Comparison of ENCODE assay signal across 8 mouse cellular contexts in genomic region chr11:61578983-61579877, GRCm38 (mm10). TPM values are rescaled to one million over a fixed set of nuclear protein-coding genes. Genes with fewer than 3 reads are reported as not detected.
DNase-seq lines count a peak whose midpoint lies in the region; ATAC-seq and TF ChIP-seq lines count a peak whose summit lies in the region.

Gene Epn2, minus strand, starts transcription at chr11:61579687.

- peaks cover 11% of the 10 kb centered on the region; the same call in 1 of the 2 replicates for H3K27me3 ChIP-seq in G1E (ENCODE audit: insufficient read depth, low read length)
- no peaks in the 10 kb centered on the region for H3K27me3 ChIP-seq in forebrain, embryonic 15.5 days
- no peaks in the 10 kb centered on the region for H3K27me3 ChIP-seq in lung, embryonic 14.5 days (ENCODE audit: insufficient read depth, low read length)

- TF ChIP-seq CTCF in G1E (IDR thresholded peaks at IDR 0.05; ENCODE audit: low read depth, low read length) = no peak
- peak; percentile 74 for TF ChIP-seq CTCF in layer of hippocampus, adult 2 months (conservative IDR thresholded peaks at IDR 0.05)
- TF ChIP-seq CTCF in lung, embryonic 14.5 days (IDR thresholded peaks at IDR 0.05; ENCODE audit: low read depth) = 0 out of 2 replicates have a peak, but pooled peaks have one; percentile 7

- peak within 1 kb of the TSS; percentile 79 for H3K4me3 ChIP-seq in G1E (ENCODE audit: low read depth, low read length)
- peak within 1 kb of the TSS; percentile 98 for H3K4me3 ChIP-seq in forebrain, embryonic 15.5 days
- H3K4me3 ChIP-seq in layer of hippocampus, adult 2 months = peak within 1 kb of the TSS; percentile 94
- H3K4me3 ChIP-seq in lung, embryonic 14.5 days (ENCODE audit: low read depth, low read length) = peak within 1 kb of the TSS; percentile 91

- intact Hi-C loops in heart, postnatal 14 days (cut with DNase I) = loop anchor here (1.0 to 5.0 kb wide), 3 partner anchors 40 to 75 kb away; no protein-coding TSS in a partner anchor

- peak within 1 kb of the TSS; percentile 93 for H3K9ac ChIP-seq in forebrain, embryonic 15.5 days (replicated peaks)
- peak within 1 kb of the TSS; percentile 93 for H3K9ac ChIP-seq in lung, embryonic 14.5 days

- WGBS in forebrain, embryonic 15.5 days = under 1% methylated on average over 61 of the region's 93 CpGs
- WGBS in lung, embryonic 14.5 days = under 1% methylated on average over 80 of the region's 93 CpGs

- H3K9me3 ChIP-seq in G1E (replicated peaks) = no peaks in the 10 kb centered on the region
- H3K9me3 ChIP-seq in forebrain, embryonic 15.5 days = no peaks in the 10 kb centered on the region
- 0 out of 2 replicates have a peak, but pooled peaks cover 4% of the 10 kb centered on the region for H3K9me3 ChIP-seq in lung, embryonic 14.5 days (ENCODE audit: low read depth, low read length)

- H3K4me1 ChIP-seq in G1E (ENCODE audit: insufficient read depth, low read depth, low read length) = peaks cover 15% of the 10 kb centered on the region
- peaks cover 22% of the 10 kb centered on the region for H3K4me1 ChIP-seq in forebrain, embryonic 15.5 days
- 0 out of 2 replicates have a peak, but pooled peaks cover 9% of the 10 kb centered on the region for H3K4me1 ChIP-seq in lung, embryonic 14.5 days (ENCODE audit: insufficient read depth)

- DNase-seq in G1E (ENCODE audit: low spot score) = peak; percentile 84
- DNase-seq in c-Kit-positive CD71-positive TER-119-positive erythroid progenitor cells, embryonic 14.5 days (ENCODE audit: low spot score) = peak; percentile 37
- peak; percentile 85 to 86 for DNase-seq in heart, postnatal 14 days
- DNase-seq in layer of hippocampus, adult 2 months (ENCODE audit: low spot score in 2 of 2) = peak; percentile 75 to 80
- peak; percentile 87 for DNase-seq in lung, embryonic 14.5 days
- peak; percentile 64 for DNase-seq in ovary, adult 18-20 months (ENCODE audit: low spot score)
- peak; percentile 37 for DNase-seq in thymus, postnatal 14 days

- ATAC-seq in G1E (ENCODE audit: extremely low read depth, insufficient number of reproducible peaks, low FRiP score, poor library complexity, severe bottlenecking) = peak; percentile 45; the same call in 1 of the 2 replicates
- peak; percentile 90 for ATAC-seq in forebrain, embryonic 15.5 days (replicated peaks)
- peak; percentile 97 for ATAC-seq in lung, embryonic 14.5 days (ENCODE audit: insufficient read depth)

- H3K36me3 ChIP-seq in G1E (replicated peaks) = no peaks in the 10 kb centered on the region
- H3K36me3 ChIP-seq in forebrain, embryonic 15.5 days = no peaks in the 10 kb centered on the region
- no peaks in the 10 kb centered on the region; the same call in 1 of the 2 replicates for H3K36me3 ChIP-seq in lung, embryonic 14.5 days (ENCODE audit: insufficient read depth)

- H3K27ac ChIP-seq in forebrain, embryonic 15.5 days (replicated peaks) = peak within 1 kb of the TSS; percentile 89
- peak within 1 kb of the TSS; percentile 99 for H3K27ac ChIP-seq in layer of hippocampus, adult 2 months
- H3K27ac ChIP-seq in lung, embryonic 14.5 days (ENCODE audit: low read depth) = peak within 1 kb of the TSS; percentile 88

- peak within 1 kb of the TSS; percentile 76 for H3K4me2 ChIP-seq in forebrain, embryonic 15.5 days (replicated peaks)
- peak within 1 kb of the TSS; percentile 91 for H3K4me2 ChIP-seq in lung, embryonic 14.5 days

RNA-seq across cellular contexts. Expression of gene Epn2, which starts in this region (rescaled TPM):
- total RNA-seq in G1E (2014; fragmentation: Nextera tagmentation) = 4.5 and 6.2 TPM in 2 replicates
- total RNA-seq in G1E (2017) = 2.3 and 2.6 TPM in 2 replicates
- polyA plus RNA-seq in G1E (2012) = 1.6 and 2.6 TPM in 2 replicates
- polyA plus RNA-seq in forebrain, embryonic 15.5 days (2015; fragmentation: Nextera tagmentation; extraction: Ambion mirVana) = 64.6 and 67.3 TPM in 2 replicates
- total RNA-seq in heart, postnatal 14 days (2021) = 10 to 100 TPM; 23.4 to 29.8 TPM
- total RNA-seq in layer of hippocampus, adult 2 months (2021) = 100 to 1,000 TPM; 162 to 170 TPM
- 26.1 and 30.0 TPM in 2 replicates for polyA plus RNA-seq in lung, embryonic 14.5 days (2014; fragmentation: Nextera tagmentation; extraction: Ambion mirVana)

Comparison
In these comparisons a context has a peak if more than half of its experiments do, and no peak if none do; other contexts are left out.
1. Peak in every context shown above with its lines: DNase-seq, ATAC-seq, H3K4me3 ChIP-seq and H3K27ac ChIP-seq.
2. RNA of gene Epn2 (total RNA-seq): 162 to 170 TPM in layer of hippocampus, adult 2 months; 23.4 to 29.8 TPM in heart, postnatal 14 days and 2.3 to 6.2 TPM in G1E; every median in the first group is over 4 times any median in the second.
3. ATAC-seq: peak in every context shown above with its lines; median percentile 97 in lung, embryonic 14.5 days; 90 in forebrain, embryonic 15.5 days; 45 in G1E.
4. DNase-seq: peak in every context shown above with its lines; median percentile 87 in lung, embryonic 14.5 days; 86 in heart, postnatal 14 days; 84 in G1E; 78 in layer of hippocampus, adult 2 months; 64 in ovary, adult 18-20 months; 37 in c-Kit-positive CD71-positive TER-119-positive erythroid progenitor cells, embryonic 14.5 days; 37 in thymus, postnatal 14 days.